Mouse (Mus musculus) heart, embryonic 14.5 days (tissue): ENCODE measurements around the gene F2r. TPM values are rescaled to one million over a fixed set of nuclear protein-coding genes. Genes with fewer than 3 reads are reported as not detected.

Experiments used
- ATAC-seq: fragments of 200-750 bp; cut with Nextera tagmentation; 2 replicates; pipeline ENCODE4 v1.8.0; 2017; ENCODE audit warnings: low read depth, moderate TSS enrichment; ENCODE audit not compliant: insufficient number of reproducible peaks, insufficient read depth, low FRiP score
- H3K27ac ChIP-seq, 2 experiments: fragments of 200-500 bp in 1 of 2; fragments of 300-500 bp in 1 of 2; sonication (generic) in 1 of 2; replicated peaks in 1 of 2; 2 replicates each; pipeline ENCODE4 v1.5.1; 2012 to 2014; ENCODE audit warnings: low read depth in 2 of 2, low read length in 2 of 2, control low read depth in 1 of 2, mild to moderate bottlenecking in 1 of 2, mixed read lengths in 1 of 2; ENCODE audit not compliant: control insufficient read depth in 1 of 2, insufficient read depth in 1 of 2
- H3K27me3 ChIP-seq: fragments of 300-500 bp; sonication (generic); 2 replicates; pipeline ENCODE4 v1.6.1; 2014; ENCODE audit warnings: mild to moderate bottlenecking, low read length, control low read depth; ENCODE audit not compliant: control insufficient read depth, insufficient read depth
- H3K36me3 ChIP-seq: fragments of 300-500 bp; sonication (generic); 2 replicates; pipeline ENCODE4 v1.6.1; 2014; ENCODE audit warnings: mild to moderate bottlenecking, control low read depth, low read length, mixed read lengths; ENCODE audit not compliant: control insufficient read depth, insufficient read depth
- H3K4me1 ChIP-seq, 2 experiments: fragments of 200-500 bp in 1 of 2; fragments of 300-500 bp in 1 of 2; sonication (generic) in 1 of 2; 2 replicates each; pipeline ENCODE4 v1.6.1; 2012 to 2014; ENCODE audit warnings: low read length in 2 of 2, control low read depth in 1 of 2, mixed read lengths in 1 of 2; ENCODE audit not compliant: control insufficient read depth in 2 of 2, insufficient read depth in 2 of 2
- H3K4me2 ChIP-seq: fragments of 300-500 bp; sonication (generic); 2 replicates; pipeline ENCODE4 v1.6.1; 2014; ENCODE audit warnings: mild to moderate bottlenecking, low read length
- H3K4me3 ChIP-seq, 2 experiments: fragments of 200-500 bp in 1 of 2; fragments of 300-500 bp in 1 of 2; sonication (generic) in 1 of 2; 2 replicates each; pipeline ENCODE4 v1.5.1; 2012 to 2014; ENCODE audit warnings: low read length in 2 of 2, mild to moderate bottlenecking in 2 of 2, control low read depth in 1 of 2, low read depth in 1 of 2, moderate library complexity in 1 of 2; ENCODE audit not compliant: control insufficient read depth in 1 of 2, insufficient read depth in 1 of 2
- H3K9ac ChIP-seq: fragments of 300-500 bp; sonication (generic); 2 replicates; pipeline ENCODE4 v1.6.1; 2014; ENCODE audit warnings: mild to moderate bottlenecking, low read length
- H3K9me3 ChIP-seq: fragments of 300-500 bp; sonication (generic); 2 replicates; pipeline ENCODE4 v1.6.1; 2016; ENCODE audit warnings: low read length, control low read depth; ENCODE audit not compliant: control insufficient read depth
- WGBS: fragments of 180-500 bp; shearing (Covaris S2); extraction: QIAGEN DNeasy Blood & Tissue Kit; methylation state at CpG from one replicate; pipeline ENCODE4 v1.1.7; 2014; 5-methylcytosine and 5-hydroxymethylcytosine counted together
- polyA plus RNA-seq: library from polyadenylated mRNA; unstranded; fragments of >200 nt; fragmentation: Nextera tagmentation; extraction: Ambion mirVana; gene quantifications from 2 replicates; pipeline ENCODE4 v1.2.1, GENCODE M21; 2014

F2r gene
- 128 and 133 TPM in 2 replicates for polyA plus RNA-seq

DNA sequence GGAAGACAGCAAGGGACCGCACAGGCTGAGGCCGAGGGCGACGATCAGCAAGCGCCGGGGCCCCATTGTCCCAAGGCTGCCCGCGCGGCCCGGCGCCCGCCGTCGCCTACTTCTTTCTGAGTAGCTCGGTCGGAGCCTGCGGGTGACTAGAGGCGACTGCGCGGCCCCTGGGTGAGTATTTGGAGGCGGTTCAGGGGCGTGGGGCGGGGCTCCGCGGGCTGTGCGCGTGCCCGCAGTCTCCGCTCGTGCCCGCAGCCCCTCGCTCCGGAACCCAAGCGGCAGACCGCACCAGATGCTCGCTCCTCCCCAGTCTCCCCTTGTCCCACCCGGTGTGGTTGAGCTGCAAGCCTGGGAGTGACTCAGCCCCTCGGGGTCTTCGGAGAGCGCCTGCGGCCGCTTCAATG, at the start of gene F2r:
Gene F2r (minus strand): TSS at position 179 of the 404 bp plus-strand sequence.
- no peaks in the 10 kb centered on the region for H3K27me3 ChIP-seq
- no peaks in the 10 kb centered on the region for H3K9me3 ChIP-seq
- H3K9ac ChIP-seq, result peak within 1 kb of the TSS; percentile 98
- H3K27ac ChIP-seq, result peak within 1 kb of the TSS; percentile 76 to 91
- H3K4me2 ChIP-seq, result peak within 1 kb of the TSS; percentile 79
- H3K4me3 ChIP-seq, result peak within 1 kb of the TSS; percentile 68 to 80
- ATAC-seq, result peak; percentile 91
- H3K4me1 ChIP-seq, result peaks cover 15 to 37% of the 10 kb centered on the region in 2 experiments
- WGBS, result under 1% methylated on average over 42 of the region's 42 CpGs
- H3K36me3 ChIP-seq, result peaks cover 14% of the 10 kb centered on the region

DNA sequence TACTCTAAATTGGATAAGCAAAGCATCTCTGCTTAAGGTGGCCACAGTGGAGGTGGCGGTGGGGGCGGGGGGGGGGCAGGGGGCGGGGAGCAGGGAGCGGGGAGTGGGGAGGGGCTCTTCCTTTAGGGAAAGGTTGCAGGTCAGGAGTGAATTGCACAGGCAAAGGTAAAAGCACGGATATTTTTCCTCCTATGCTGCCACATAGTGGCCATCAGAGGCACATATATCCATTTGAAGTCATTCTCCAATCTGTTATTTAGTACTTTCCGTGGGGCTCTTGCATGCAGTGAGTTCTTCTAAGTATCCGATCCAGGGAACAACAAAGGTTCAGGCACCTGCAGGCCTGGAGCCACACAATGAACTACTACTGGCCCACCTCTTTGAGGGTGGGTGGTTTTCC, 49.0 kb upstream of the F2r start:
- peak overlapping the region; percentile 17; the same call in 1 of the 2 replicates for H3K4me2 ChIP-seq
- no peak overlapping the region for H3K27ac ChIP-seq
- no peaks in the 10 kb centered on the region for H3K9me3 ChIP-seq
- peaks cover 6 to 11% of the 10 kb centered on the region in 2 experiments; a peak in 3 of 4 replicates for H3K4me1 ChIP-seq
- no peaks in the 10 kb centered on the region for H3K36me3 ChIP-seq
- no peak overlapping the region for H3K9ac ChIP-seq
- 19% methylated on average over 6 of the region's 7 CpGs for WGBS
- H3K4me3 ChIP-seq, result no peak overlapping the region
- no peaks in the 10 kb centered on the region for H3K27me3 ChIP-seq
- no peak for ATAC-seq

DNA sequence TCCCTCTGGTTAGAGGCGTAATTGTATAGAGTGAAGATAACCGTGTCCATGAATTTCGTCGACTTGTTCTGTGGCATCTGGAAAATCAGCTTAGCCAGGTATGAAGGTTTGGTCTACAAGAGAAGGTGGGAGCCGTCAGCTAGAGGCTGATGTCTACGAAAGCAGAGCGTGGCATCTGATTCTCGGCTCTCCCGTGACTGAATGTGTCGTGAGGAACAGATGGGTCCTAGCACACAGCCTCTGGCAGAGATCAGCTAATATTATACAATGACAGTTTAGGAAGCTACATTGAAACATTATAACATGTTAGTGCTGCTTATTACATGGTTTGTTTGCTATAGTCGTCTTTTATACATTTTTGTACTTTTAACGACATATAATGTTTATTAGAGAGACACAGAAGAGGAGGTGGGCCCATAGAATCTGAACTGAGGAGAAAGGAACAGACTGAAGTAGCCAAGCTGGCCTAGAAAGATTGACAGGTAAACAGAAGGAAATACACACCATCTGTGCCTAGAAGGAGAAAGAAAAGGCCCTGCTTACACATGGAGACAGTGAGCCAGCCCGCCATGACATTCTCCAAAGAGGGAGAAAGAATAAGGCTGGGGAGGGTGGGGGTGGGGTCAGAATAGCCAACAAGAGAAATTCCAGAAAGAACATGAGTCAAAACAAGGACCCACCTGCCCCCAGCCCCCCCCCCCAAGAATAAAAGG, 47.5 kb upstream of the F2r start:
- no peak overlapping the region for H3K4me3 ChIP-seq
- H3K4me2 ChIP-seq, result no peak overlapping the region
- no peaks in the 10 kb centered on the region for H3K27me3 ChIP-seq
- ATAC-seq, result no peak
- H3K36me3 ChIP-seq, result peaks cover 1% of the 10 kb centered on the region; the same call in 1 of the 2 replicates
- H3K9ac ChIP-seq, result no peak overlapping the region
- WGBS, result 88% methylated on average over 13 of the region's 13 CpGs
- no peak overlapping the region for H3K27ac ChIP-seq
- H3K4me1 ChIP-seq, result 0 out of 4 replicates have a peak, but pooled peaks cover 2 to 4% of the 10 kb centered on the region in 2 experiments
- H3K9me3 ChIP-seq, result no peaks in the 10 kb centered on the region

DNA sequence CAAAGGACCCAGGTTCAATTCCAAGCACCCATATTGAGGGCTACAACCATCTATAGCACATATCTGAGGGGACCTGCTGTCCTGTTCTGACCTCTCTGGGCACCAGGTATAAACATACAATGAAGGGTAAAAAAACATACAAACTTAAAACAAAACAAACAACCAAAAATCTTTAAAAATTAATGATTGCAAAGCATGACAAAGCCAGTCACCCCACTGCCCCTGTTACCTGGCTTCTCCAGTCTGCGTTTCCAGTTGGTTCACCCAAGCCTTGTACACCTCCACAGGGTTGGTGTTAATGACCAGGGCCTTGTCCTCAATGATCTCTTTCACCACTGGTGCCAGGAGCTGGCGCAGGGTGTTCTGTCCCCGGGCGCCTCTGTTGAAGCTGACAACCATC, 45.5 kb upstream of the F2r start:
- H3K27ac ChIP-seq, result no peak overlapping the region
- H3K9me3 ChIP-seq, result no peaks in the 10 kb centered on the region
- 90% methylated on average over 4 of the region's 4 CpGs for WGBS
- no peak overlapping the region for H3K9ac ChIP-seq
- H3K36me3 ChIP-seq, result peaks cover 4% of the 10 kb centered on the region; the same call in 1 of the 2 replicates
- H3K4me2 ChIP-seq, result no peak overlapping the region
- no peak overlapping the region for H3K4me3 ChIP-seq
- ATAC-seq, result no peak
- no peaks in the 10 kb centered on the region for H3K27me3 ChIP-seq
- H3K4me1 ChIP-seq, result peaks cover 4 to 5% of the 10 kb centered on the region in 2 experiments; a peak in 2 of 4 replicates

DNA sequence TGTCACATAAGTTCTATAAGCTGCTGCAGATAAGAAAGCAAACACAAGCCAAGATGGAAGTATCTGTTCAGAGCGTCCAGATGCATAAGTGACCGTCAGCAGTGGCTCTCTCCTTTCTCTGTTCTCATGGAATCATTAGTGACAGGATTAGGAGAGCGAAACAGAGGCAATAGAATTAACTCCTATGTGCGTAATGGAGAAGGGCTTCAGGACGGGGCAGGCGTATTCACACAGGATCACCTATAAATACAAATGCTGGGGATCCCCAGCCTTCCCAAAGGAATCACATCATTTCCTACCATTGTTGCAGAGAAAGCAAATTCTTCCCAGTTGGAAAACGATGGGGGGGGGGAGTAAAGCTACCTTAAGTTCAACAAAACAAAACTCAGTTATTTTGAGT, 41.1 kb upstream of the F2r start:
- Histone ChIP-seq H3K36me3 (peaks cover 4% of the 10 kb centered on the region; the same call in 1 of the 2 replicates), H3K4me1 (peaks cover 12 to 15% of the 10 kb centered on the region in 2 experiments), H3K27ac (peak overlapping the region; percentile 67 to 68), H3K4me2 (no peak overlapping the region), H3K9ac (no peak overlapping the region), H3K27me3 (no peaks in the 10 kb centered on the region), H3K9me3 (no peaks in the 10 kb centered on the region), H3K4me3 (no peak overlapping the region)
- peak; percentile 19; the same call in 1 of the 2 replicates for ATAC-seq
- 50% methylated on average over 7 of the region's 7 CpGs for WGBS

DNA sequence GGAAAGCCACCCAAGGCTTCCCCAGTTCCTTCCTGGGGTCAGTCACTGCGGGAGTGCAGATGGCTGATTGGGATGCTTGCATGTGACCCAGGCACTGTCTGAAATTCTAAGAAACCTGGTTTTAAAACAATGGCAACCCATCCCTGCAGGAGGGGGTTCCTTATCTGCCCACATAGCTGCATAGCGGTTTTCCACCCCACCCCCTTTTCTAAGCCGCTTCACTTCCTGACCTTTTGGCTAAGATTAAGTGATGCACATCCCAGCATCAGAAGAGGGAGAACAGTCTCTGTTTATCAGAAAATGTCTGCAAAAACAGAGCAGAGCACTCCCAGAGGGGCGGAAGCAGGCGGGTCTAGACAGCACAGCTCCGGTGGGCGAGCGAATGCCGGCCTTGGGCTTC, 38.9 kb upstream of the F2r start:
- Histone ChIP-seq H3K9ac (no peak overlapping the region), H3K27me3 (no peaks in the 10 kb centered on the region), H3K27ac (peak overlapping the region; percentile 50 to 63), H3K4me3 (no peak overlapping the region), H3K4me1 (peaks cover 12 to 15% of the 10 kb centered on the region in 2 experiments), H3K9me3 (no peaks in the 10 kb centered on the region), H3K4me2 (no peak overlapping the region), H3K36me3 (peaks cover 4% of the 10 kb centered on the region; the same call in 1 of the 2 replicates)
- ATAC-seq, result peak; percentile 40; the same call in 1 of the 2 replicates
- 28% methylated on average over 9 of the region's 9 CpGs for WGBS

DNA sequence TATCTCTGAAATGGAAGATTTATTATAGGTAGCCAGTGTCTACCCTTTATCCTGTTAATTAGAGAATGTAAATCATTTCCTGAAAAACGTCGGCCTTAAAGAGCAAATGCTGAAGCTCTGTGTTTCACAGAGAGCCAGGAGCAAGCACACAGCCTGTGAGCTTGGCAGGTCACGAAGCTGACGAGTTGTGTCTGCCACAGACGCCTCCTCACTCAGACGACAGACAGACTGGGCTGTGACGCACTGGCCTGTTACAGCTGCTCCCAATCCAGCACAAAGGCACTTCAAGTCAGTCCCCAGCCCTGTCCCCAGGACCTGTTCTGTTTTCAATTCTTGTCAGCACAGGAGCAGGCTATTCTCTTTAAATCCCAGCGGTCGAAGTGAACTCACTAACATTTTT, 37.0 kb upstream of the F2r start:
- peak; percentile 55; the same call in 1 of the 2 replicates for ATAC-seq
- Histone ChIP-seq H3K27me3 (no peaks in the 10 kb centered on the region), H3K4me3 (no peak overlapping the region), H3K9ac (no peak overlapping the region), H3K9me3 (no peaks in the 10 kb centered on the region), H3K27ac (peak overlapping the region; percentile 35 to 45), H3K4me1 (peaks cover 12 to 15% of the 10 kb centered on the region in 2 experiments), H3K4me2 (peak overlapping the region; percentile 19; the same call in 1 of the 2 replicates), H3K36me3 (no peaks in the 10 kb centered on the region)
- 10% methylated on average over 9 of the region's 9 CpGs for WGBS
